9 mouse cellular contexts compared by ENCODE assay signal in genomic region chr15:98691486-98692147, GRCm38 (mm10). TPM values are rescaled to one million over a fixed set of nuclear protein-coding genes. Genes with fewer than 3 reads are reported as not detected.
DNase-seq lines count a peak whose midpoint lies in the region; ATAC-seq lines count a peak whose summit lies in the region.
"Had no signal": no experiment of that assay in that cellular context is flagged by ENCODE, and none has a peak within 500 bp of the region (broad histone marks: within the 10 kb centered on the region; RNA-seq: fewer than 3 reads in every experiment).

No protein-coding gene starts in this region.

- no peak overlapping the region for H3K4me2 ChIP-seq in limb, embryonic 13.5 days (replicated peaks)
- H3K4me2 ChIP-seq in embryonic facial prominence, embryonic 14.5 days (ENCODE audit: low read depth, low read length) = no peak overlapping the region
- no peak overlapping the region for H3K4me2 ChIP-seq in stomach, embryonic 14.5 days (replicated peaks; ENCODE audit: low read depth, low read length)

- no peak for DNase-seq in limb, embryonic 10.5 days (ENCODE audit: low spot score)
- DNase-seq in embryonic facial prominence, embryonic 14.5 days (ENCODE audit: low spot score) = peak; percentile 57
- peak; percentile 32 to 52 for DNase-seq in kidney, postnatal 25 days
- DNase-seq in thymus, adult 18-20 months = no peak
- DNase-seq: thymus, postnatal 4 days had no signal

- peaks cover 9% of the 10 kb centered on the region; the same call in 1 of the 2 replicates for H3K27me3 ChIP-seq in limb, embryonic 13.5 days
- H3K27me3 ChIP-seq in limb, embryonic 10.5 days (ENCODE audit: low read depth, poor library complexity, severe bottlenecking) = no peaks in the 10 kb centered on the region
- no peaks in the 10 kb centered on the region for H3K27me3 ChIP-seq in embryonic facial prominence, embryonic 14.5 days (replicated peaks; ENCODE audit: control insufficient read depth, insufficient read depth, low read length)
- no peaks in the 10 kb centered on the region for H3K27me3 ChIP-seq in stomach, embryonic 14.5 days (ENCODE audit: control insufficient read depth, insufficient read depth, low read length)

- no peak overlapping the region for H3K9ac ChIP-seq in limb, embryonic 13.5 days
- H3K9ac ChIP-seq in embryonic facial prominence, embryonic 14.5 days (ENCODE audit: low read depth, low read length) = no peak overlapping the region
- H3K9ac ChIP-seq in stomach, embryonic 14.5 days (replicated peaks; ENCODE audit: low read depth, low read length) = no peak overlapping the region

- no peak overlapping the region for H3K4me3 ChIP-seq in limb, embryonic 13.5 days
- H3K4me3 ChIP-seq in limb, embryonic 10.5 days = no peak overlapping the region
- no peak overlapping the region for H3K4me3 ChIP-seq in embryonic facial prominence, embryonic 14.5 days (ENCODE audit: low read depth, low read length)
- H3K4me3 ChIP-seq in stomach, embryonic 14.5 days (ENCODE audit: low read depth, low read length) = no peak overlapping the region
- H3K4me3 ChIP-seq: layer of hippocampus, adult 2 months had no signal

- H3K36me3 ChIP-seq in limb, embryonic 13.5 days = no peaks in the 10 kb centered on the region
- H3K36me3 ChIP-seq in limb, embryonic 10.5 days = no peaks in the 10 kb centered on the region
- H3K36me3 ChIP-seq in embryonic facial prominence, embryonic 14.5 days (ENCODE audit: control insufficient read depth, insufficient read depth, low read length) = no peaks in the 10 kb centered on the region
- no peaks in the 10 kb centered on the region for H3K36me3 ChIP-seq in stomach, embryonic 14.5 days (ENCODE audit: control insufficient read depth, insufficient read depth, low read length)

- peaks cover 15% of the 10 kb centered on the region for H3K4me1 ChIP-seq in limb, embryonic 13.5 days
- H3K4me1 ChIP-seq in limb, embryonic 10.5 days = peaks cover 16% of the 10 kb centered on the region
- H3K4me1 ChIP-seq in embryonic facial prominence, embryonic 14.5 days (ENCODE audit: control insufficient read depth, insufficient read depth, low read length) = no peaks in the 10 kb centered on the region
- H3K4me1 ChIP-seq in stomach, embryonic 14.5 days (ENCODE audit: control insufficient read depth, insufficient read depth, low read length) = 0 out of 2 replicates have a peak, but pooled peaks cover 4% of the 10 kb centered on the region

- 0 out of 2 replicates have a peak overlapping the region, but pooled peaks have one; percentile 22 for H3K27ac ChIP-seq in limb, embryonic 13.5 days
- H3K27ac ChIP-seq in limb, embryonic 10.5 days = no peak overlapping the region
- H3K27ac ChIP-seq in embryonic facial prominence, embryonic 14.5 days (replicated peaks; ENCODE audit: low read depth, low read length) = no peak overlapping the region
- H3K27ac ChIP-seq in stomach, embryonic 14.5 days (ENCODE audit: low read length) = 0 out of 2 replicates have a peak overlapping the region, but pooled peaks have one; percentile 10
- H3K27ac ChIP-seq: layer of hippocampus, adult 2 months had no signal

- ATAC-seq in limb, embryonic 13.5 days (ENCODE audit: low FRiP score, low read depth) = no peak
- peak; percentile 23; the same call in 1 of the 2 replicates for ATAC-seq in embryonic facial prominence, embryonic 14.5 days (ENCODE audit: low read depth)
- no peak for ATAC-seq in stomach, embryonic 14.5 days (ENCODE audit: insufficient number of reproducible peaks, insufficient read depth, low FRiP score, low read depth)
- ATAC-seq in erythroid progenitor cell, adult 5-6 weeks (replicated peaks; ENCODE audit: low FRiP score, poor library complexity, severe bottlenecking) = no peak

- 49% methylated on average over 7 of the region's 7 CpGs for WGBS in limb, embryonic 13.5 days
- WGBS in limb, embryonic 10.5 days = 41% methylated on average over 7 of the region's 7 CpGs
- WGBS in embryonic facial prominence, embryonic 14.5 days = 15% methylated on average over 7 of the region's 7 CpGs
- WGBS in stomach, embryonic 14.5 days = 53% methylated on average over 7 of the region's 7 CpGs

- no peaks in the 10 kb centered on the region for H3K9me3 ChIP-seq in limb, embryonic 13.5 days
- no peaks in the 10 kb centered on the region for H3K9me3 ChIP-seq in limb, embryonic 10.5 days (replicated peaks)
- no peaks in the 10 kb centered on the region for H3K9me3 ChIP-seq in embryonic facial prominence, embryonic 14.5 days (ENCODE audit: control insufficient read depth, low read length)
- no peaks in the 10 kb centered on the region for H3K9me3 ChIP-seq in stomach, embryonic 14.5 days (ENCODE audit: control insufficient read depth, low read depth, low read length)

RNA-seq across cellular contexts. Expression of gene Rnd1, which starts 14.4 kb away (rescaled TPM):
- polyA plus RNA-seq in limb, embryonic 13.5 days (2015; fragmentation: Nextera tagmentation; extraction: Ambion mirVana) = 0.87 and 1.1 TPM in 2 replicates
- polyA plus RNA-seq in limb, embryonic 10.5 days (2016; fragmentation: Nextera tagmentation; extraction: Ambion mirVana) = 0.38 and 0.62 TPM in 2 replicates
- polyA plus RNA-seq in embryonic facial prominence, embryonic 14.5 days (2014; fragmentation: Nextera tagmentation; extraction: Ambion mirVana) = 0.42 TPM in 2 replicates
- 0.75 and 0.83 TPM in 2 replicates for polyA plus RNA-seq in stomach, embryonic 14.5 days (2014; fragmentation: Nextera tagmentation; extraction: Ambion mirVana)
- 0.36 TPM in 1 of 2 replicates, not detected in the other for total RNA-seq in erythroid progenitor cell, adult 5-6 weeks (2015; ENCODE audit: low replicate concordance)
- not detected in 2 replicates for total RNA-seq in erythroid progenitor cell, adult 5-6 weeks (2017; ENCODE audit: low replicate concordance)

RNA-seq across cellular contexts. Expression of gene Ccdc65, which starts 16.4 kb away (rescaled TPM):
- polyA plus RNA-seq in limb, embryonic 13.5 days (2015; fragmentation: Nextera tagmentation; extraction: Ambion mirVana) = 0.87 and 0.90 TPM in 2 replicates
- polyA plus RNA-seq in limb, embryonic 10.5 days (2016; fragmentation: Nextera tagmentation; extraction: Ambion mirVana) = 0.34 and 0.64 TPM in 2 replicates
- 1.7 and 3.9 TPM in 2 replicates for polyA plus RNA-seq in embryonic facial prominence, embryonic 14.5 days (2014; fragmentation: Nextera tagmentation; extraction: Ambion mirVana)
- 1.2 and 1.4 TPM in 2 replicates for polyA plus RNA-seq in stomach, embryonic 14.5 days (2014; fragmentation: Nextera tagmentation; extraction: Ambion mirVana)
- total RNA-seq in erythroid progenitor cell, adult 5-6 weeks (2015; ENCODE audit: low replicate concordance) = not detected in 2 replicates
- total RNA-seq in erythroid progenitor cell, adult 5-6 weeks (2017; ENCODE audit: low replicate concordance) = not detected in 2 replicates

RNA-seq across cellular contexts. Expression of gene Ddx23, which starts 28.9 kb away (rescaled TPM):
- 34.5 and 35.5 TPM in 2 replicates for polyA plus RNA-seq in limb, embryonic 13.5 days (2015; fragmentation: Nextera tagmentation; extraction: Ambion mirVana)
- polyA plus RNA-seq in limb, embryonic 10.5 days (2016; fragmentation: Nextera tagmentation; extraction: Ambion mirVana) = 21.8 and 25.4 TPM in 2 replicates
- polyA plus RNA-seq in embryonic facial prominence, embryonic 14.5 days (2014; fragmentation: Nextera tagmentation; extraction: Ambion mirVana) = 21.5 and 23.4 TPM in 2 replicates
- polyA plus RNA-seq in stomach, embryonic 14.5 days (2014; fragmentation: Nextera tagmentation; extraction: Ambion mirVana) = 30.1 and 30.3 TPM in 2 replicates
- total RNA-seq in erythroid progenitor cell, adult 5-6 weeks (2015; ENCODE audit: low replicate concordance) = 24.5 and 26.0 TPM in 2 replicates
- total RNA-seq in erythroid progenitor cell, adult 5-6 weeks (2017; ENCODE audit: low replicate concordance) = 49.9 and 91.9 TPM in 2 replicates

RNA-seq across cellular contexts. Expression of gene Fkbp11, which starts 36.4 kb away (rescaled TPM):
- polyA plus RNA-seq in limb, embryonic 13.5 days (2015; fragmentation: Nextera tagmentation; extraction: Ambion mirVana) = 50.8 and 51.5 TPM in 2 replicates
- 26.8 and 28.9 TPM in 2 replicates for polyA plus RNA-seq in limb, embryonic 10.5 days (2016; fragmentation: Nextera tagmentation; extraction: Ambion mirVana)
- 88.8 and 108 TPM in 2 replicates for polyA plus RNA-seq in embryonic facial prominence, embryonic 14.5 days (2014; fragmentation: Nextera tagmentation; extraction: Ambion mirVana)
- 38.1 and 39.2 TPM in 2 replicates for polyA plus RNA-seq in stomach, embryonic 14.5 days (2014; fragmentation: Nextera tagmentation; extraction: Ambion mirVana)
- total RNA-seq in erythroid progenitor cell, adult 5-6 weeks (2015; ENCODE audit: low replicate concordance) = 2.5 TPM in 1 of 2 replicates, not detected in the other
- 1.4 TPM in 1 of 2 replicates, not detected in the other for total RNA-seq in erythroid progenitor cell, adult 5-6 weeks (2017; ENCODE audit: low replicate concordance)

Comparison
In these comparisons a context has a peak if more than half of its experiments do, and no peak if none do; other contexts are left out.
1. H3K27ac ChIP-seq: peak in limb, embryonic 13.5 days (single experiment) and stomach, embryonic 14.5 days (single experiment); none in limb, embryonic 10.5 days (single experiment) and embryonic facial prominence, embryonic 14.5 days (single experiment).
2. DNase-seq: peak in embryonic facial prominence, embryonic 14.5 days (single experiment) and kidney, postnatal 25 days (2 of 2); none in limb, embryonic 10.5 days (single experiment) and thymus, adult 18-20 months (0 of 2).